Mouse (Mus musculus) limb, embryonic 12.5 days (tissue): Measurements from ENCODE around the gene Pom121l12. TPM values are rescaled to one million over a fixed set of nuclear protein-coding genes. Genes with fewer than 3 reads are reported as not detected.

Experiments used
- ATAC-seq: fragments of 200-750 bp; cut with Nextera tagmentation; 2 replicates; pipeline ENCODE4 v1.8.0; 2017; ENCODE audit warnings: low read depth, moderate TSS enrichment; ENCODE audit not compliant: insufficient number of reproducible peaks, insufficient read depth, low FRiP score, low TSS enrichment
- H3K27ac ChIP-seq: fragments of 300-500 bp; sonication (generic); 2 replicates; pipeline ENCODE4 v1.5.1; 2016; ENCODE audit warnings: mild to moderate bottlenecking, moderate library complexity
- H3K27me3 ChIP-seq: fragments of 300-500 bp; sonication (generic); 2 replicates; pipeline ENCODE4 v1.6.1; 2016; ENCODE audit warnings: mild to moderate bottlenecking, moderate library complexity
- H3K36me3 ChIP-seq: fragments of 300-500 bp; sonication (generic); 2 replicates; pipeline ENCODE4 v1.6.1; 2016; ENCODE audit warnings: mild to moderate bottlenecking, moderate library complexity
- H3K4me1 ChIP-seq: fragments of 300-500 bp; sonication (generic); replicated peaks from 2 replicates; pipeline ENCODE4 v1.6.1; 2016
- H3K4me2 ChIP-seq: fragments of 300-500 bp; sonication (generic); 2 replicates; pipeline ENCODE4 v1.6.1; 2016; ENCODE audit warnings: mild to moderate bottlenecking, moderate library complexity
- H3K4me3 ChIP-seq: fragments of 300-500 bp; sonication (generic); replicated peaks from 2 replicates; pipeline ENCODE4 v1.5.1; 2016; ENCODE audit warnings: mild to moderate bottlenecking
- H3K9ac ChIP-seq: fragments of 300-500 bp; sonication (generic); replicated peaks from 2 replicates; pipeline ENCODE4 v1.6.1; 2016; ENCODE audit warnings: mild to moderate bottlenecking, moderate library complexity
- H3K9me3 ChIP-seq: fragments of 300-500 bp; sonication (generic); 2 replicates; pipeline ENCODE4 v1.6.1; 2016; ENCODE audit warnings: mild to moderate bottlenecking, moderate library complexity
- WGBS: fragments of 180-500 bp; shearing (Covaris S2); methylation state at CpG from one replicate; pipeline ENCODE4 v1.1.7; 2016; 5-methylcytosine and 5-hydroxymethylcytosine counted together
- polyA plus RNA-seq: library from polyadenylated mRNA; unstranded; fragments of >200 nt; fragmentation: Nextera tagmentation; extraction: Ambion mirVana; gene quantifications from 2 replicates; pipeline ENCODE4 v1.2.1, GENCODE M21; 2016

The Pom121l12 gene
- polyA plus RNA-seq = not detected in 2 replicates

DNA sequence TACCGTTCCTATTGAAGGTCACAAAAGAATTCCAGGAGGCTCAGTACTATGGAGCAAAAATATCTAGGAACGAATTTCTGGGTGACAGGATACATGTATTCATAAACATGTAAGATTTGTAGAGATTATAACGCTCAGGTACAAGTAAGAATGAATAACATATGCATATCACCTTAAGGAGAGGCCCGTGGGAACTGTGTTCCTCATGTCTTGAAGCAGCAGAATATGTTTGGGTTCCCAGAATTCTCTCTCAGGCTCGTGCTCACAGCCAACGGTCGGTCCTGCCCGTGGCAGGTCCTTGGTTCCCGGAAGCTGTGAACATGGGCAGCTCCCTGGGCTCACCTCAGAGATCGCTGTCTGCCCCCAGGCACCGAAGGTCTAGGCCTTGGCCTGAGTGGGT, at the start of gene Pom121l12:
Gene Pom121l12, plus strand, starts transcription at position 301 of the 400 bp plus-strand sequence.
- Histone ChIP-seq H3K9me3 (no peaks in the 10 kb centered on the region), H3K27ac (no peak within 1 kb of the TSS), H3K36me3 (no peaks in the 10 kb centered on the region), H3K27me3 (no peaks in the 10 kb centered on the region), H3K4me3 (no peak within 1 kb of the TSS), H3K4me2 (no peak within 1 kb of the TSS), H3K9ac (no peak within 1 kb of the TSS), H3K4me1 (no peaks in the 10 kb centered on the region)
- no peak for ATAC-seq
- WGBS = 90% methylated on average over 11 of the region's 11 CpGs

DNA sequence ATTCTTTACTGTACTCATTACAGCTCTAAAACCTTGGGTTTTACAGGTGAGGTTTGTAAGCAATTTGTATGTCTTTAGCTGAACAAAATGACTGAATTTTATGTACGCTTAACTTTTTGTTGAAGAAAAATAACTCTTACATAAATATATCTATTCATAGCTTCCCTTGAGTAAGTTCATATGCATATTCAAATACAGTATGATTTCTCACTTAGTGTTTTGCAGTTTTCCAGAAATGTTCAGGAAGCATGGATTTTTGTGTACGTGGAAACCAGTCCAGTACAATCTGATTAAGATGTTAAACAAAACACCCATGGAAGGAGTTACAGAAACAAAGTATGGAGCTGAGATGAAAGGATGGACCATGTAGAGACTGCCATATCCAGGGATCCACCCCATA, 12.8 kb downstream of the Pom121l12 start:
- Histone ChIP-seq H3K9me3 (no peaks in the 10 kb centered on the region), H3K27me3 (no peaks in the 10 kb centered on the region), H3K4me2 (no peak overlapping the region), H3K9ac (no peak overlapping the region), H3K4me1 (no peaks in the 10 kb centered on the region), H3K27ac (no peak overlapping the region), H3K36me3 (no peaks in the 10 kb centered on the region), H3K4me3 (no peak overlapping the region)
- no peak for ATAC-seq
- WGBS = 90% methylated on average over 2 of the region's 2 CpGs
